Mouse (Mus musculus): ENCODE measurements at regions not wholly inside any gene's neighbourhood (a gene's known extent, or its start where the extent isn't known, plus 50 kb on each side); places are given as distances from the start of the nearest gene placed in this dataset.

DNA sequence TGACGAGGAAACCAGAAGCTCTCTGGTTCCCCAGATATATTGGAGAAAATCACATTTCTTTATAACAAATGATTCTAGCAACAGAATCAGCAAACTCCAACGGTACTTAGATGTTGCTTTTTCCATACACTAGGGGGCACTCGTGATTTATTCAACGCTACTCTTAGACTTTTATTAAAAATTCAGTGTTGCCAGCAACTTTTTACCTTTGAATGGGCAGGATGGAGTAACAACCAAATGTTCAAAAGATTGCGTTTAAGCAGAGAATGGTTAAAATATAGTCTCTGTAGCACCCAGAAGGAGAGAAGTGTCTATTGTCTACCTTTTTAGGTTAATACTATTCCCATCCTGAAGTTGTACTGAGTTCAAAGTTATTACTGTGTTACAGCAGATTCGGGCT, 715.4 kb upstream of the Cblb start:
- peak; percentile 65 for DNase-seq (ENCODE audit: low read depth, low spot score)

DNA sequence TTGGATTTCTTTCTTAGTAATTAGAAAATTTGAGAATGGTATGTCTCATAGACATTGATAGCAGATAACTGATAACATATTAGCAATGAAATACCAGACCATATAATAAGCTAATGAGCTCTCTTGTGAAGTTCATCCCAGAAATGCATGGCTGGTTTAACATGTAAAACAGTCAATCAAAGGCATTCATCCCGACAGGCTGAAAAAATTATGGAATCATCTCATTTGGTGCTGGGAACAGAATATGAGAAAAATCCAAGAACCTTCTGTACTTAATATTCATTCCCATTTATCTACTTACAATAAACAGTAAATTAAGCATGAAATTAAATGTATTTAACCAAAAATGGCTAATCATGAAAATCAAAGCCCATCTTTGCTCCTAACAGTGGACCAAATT, 698.8 kb upstream of the Cblb start:
- no peak for DNase-seq (ENCODE audit: low read depth, low spot score)

DNA sequence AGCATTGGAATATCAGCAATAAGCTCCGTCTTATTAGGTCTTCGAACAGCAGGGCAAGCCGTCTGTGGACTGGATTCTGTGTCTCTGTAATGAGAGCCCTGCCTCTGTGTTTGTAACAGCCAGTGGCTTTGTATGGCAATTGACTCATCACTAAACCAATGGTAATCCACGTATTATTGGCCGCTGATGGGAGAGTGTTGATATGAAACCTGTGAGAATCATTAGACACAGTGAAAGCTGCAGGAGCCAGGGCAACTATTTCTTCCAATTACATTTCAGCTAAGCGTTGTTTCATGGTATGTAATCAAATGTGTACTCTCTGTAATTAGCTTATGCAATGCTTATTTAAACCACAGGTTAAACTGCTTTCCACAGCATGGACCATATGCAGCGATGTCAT, 696.1 kb upstream of the Cblb start:
- DNase-seq (ENCODE audit: low read depth, low spot score) = no peak

DNA sequence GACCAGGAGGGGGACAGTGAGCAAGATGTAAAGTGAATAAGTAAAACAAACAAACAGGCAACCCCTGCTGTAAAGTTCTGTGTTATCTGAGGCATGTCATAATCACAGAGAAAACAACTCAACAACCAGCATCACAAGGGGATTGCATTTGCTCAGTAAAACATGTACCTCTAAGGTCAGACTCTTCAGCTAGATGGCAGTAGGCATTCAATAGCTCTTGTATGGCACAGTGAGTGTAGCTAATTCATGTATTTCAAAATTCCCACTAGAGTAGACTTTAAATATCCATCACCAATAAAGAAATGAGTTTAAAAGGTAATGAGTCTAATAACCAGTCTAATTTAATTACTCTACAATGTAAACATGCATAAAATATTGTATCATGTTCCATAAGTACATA, 683.9 kb upstream of the Cblb start:
- DNase-seq (ENCODE audit: low read depth, low spot score) = no peak

DNA sequence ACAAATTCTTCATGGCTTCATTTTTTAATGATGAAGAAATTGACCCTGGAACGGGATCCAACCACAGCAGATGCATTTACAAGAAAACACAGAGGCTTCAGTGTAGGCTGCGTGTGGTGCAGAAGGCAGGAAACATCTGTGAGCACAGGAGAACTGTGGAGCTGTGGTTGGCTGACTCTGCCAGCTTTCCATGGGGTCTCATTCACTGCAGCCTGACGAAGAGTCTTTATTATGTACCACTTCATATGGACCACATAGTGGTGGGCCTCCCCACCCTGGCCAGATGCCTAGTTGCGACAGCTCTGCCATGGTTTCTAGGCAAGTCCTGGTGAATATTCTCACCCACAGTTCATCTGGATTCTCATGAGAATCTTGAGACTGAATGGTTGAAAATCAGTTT, 678.9 kb upstream of the Cblb start:
- DNase-seq (ENCODE audit: low read depth, low spot score) = peak; percentile 8

DNA sequence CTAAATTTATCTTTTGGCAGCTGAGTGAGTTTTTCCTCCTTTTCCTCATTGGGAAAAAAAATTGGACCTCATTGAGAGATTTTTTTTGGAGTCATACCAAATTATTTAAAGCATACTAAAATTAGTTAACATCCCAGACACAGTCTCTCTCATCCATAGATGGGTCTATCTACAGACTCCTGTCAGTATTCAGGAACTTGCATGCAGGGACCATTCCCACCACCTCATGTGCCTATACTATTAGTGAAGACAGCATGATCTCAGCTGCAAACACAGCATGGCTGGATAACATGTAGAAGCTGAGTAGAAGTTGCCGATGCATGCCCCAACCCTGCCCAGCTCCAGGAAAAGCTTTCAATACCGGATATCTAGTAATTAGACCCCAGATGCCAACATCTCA, 677.2 kb upstream of the Cblb start:
- DNase-seq (ENCODE audit: low read depth, low spot score) = no peak

DNA sequence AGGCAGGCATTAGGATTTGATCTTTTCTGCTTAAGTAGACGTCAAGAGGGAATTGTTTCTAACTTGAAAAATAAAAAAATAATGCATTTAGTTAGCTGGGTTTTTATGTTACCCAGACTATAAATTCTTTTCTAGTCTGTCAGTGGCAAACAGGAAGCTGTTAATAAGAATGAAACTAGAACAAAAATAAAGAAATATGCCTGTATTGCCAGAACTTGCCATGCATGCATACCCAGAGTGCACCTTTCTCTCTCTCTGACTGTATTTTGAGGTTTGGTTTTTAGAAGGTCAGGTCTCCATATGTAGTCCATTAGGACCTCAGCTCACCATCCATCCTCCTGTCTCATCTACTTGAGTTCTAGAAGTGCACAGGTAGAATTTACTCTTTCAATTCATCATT, 661.0 kb upstream of the Cblb start:
- no peak for DNase-seq (ENCODE audit: low read depth, low spot score)

DNA sequence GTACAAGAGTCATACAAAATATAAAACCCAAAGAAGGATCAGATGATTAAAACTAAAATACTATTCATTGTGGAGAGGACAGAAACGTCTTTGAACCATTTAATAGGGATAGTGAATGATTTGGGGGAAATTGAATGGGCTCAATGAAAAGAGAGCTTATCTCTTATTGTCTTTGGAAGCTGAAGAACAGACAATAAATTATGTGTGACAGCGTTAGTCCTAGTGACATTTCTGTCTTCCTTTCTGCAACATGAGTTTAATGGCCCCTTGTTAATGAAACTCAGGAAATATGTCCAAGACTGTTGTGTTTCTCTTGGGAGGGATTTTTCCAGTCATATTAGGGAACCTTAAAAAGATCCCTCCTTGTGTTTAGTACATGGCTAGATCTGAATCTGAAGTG, 644.6 kb upstream of the Cblb start:
- DNase-seq (ENCODE audit: low read depth, low spot score) = no peak

DNA sequence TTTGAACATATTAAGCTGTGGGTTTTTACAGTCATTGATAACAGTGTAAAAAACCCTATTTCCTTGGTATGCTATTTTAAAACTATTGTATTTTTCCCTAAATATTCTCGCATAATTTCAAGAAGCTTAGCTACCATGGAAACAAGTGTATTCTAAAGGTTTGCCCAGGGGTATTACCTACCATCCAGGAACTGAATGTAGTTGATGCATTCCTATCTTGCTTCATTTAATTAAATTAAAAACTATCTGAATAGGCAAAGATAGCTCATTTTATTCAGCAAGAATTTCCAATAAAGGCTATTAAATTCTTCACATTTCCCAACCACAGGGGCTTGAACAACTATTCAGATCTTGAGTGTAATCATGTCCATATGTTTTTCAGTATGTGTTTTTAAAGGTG, 643.5 kb upstream of the Cblb start:
- DNase-seq (ENCODE audit: low read depth, low spot score) = no peak

DNA sequence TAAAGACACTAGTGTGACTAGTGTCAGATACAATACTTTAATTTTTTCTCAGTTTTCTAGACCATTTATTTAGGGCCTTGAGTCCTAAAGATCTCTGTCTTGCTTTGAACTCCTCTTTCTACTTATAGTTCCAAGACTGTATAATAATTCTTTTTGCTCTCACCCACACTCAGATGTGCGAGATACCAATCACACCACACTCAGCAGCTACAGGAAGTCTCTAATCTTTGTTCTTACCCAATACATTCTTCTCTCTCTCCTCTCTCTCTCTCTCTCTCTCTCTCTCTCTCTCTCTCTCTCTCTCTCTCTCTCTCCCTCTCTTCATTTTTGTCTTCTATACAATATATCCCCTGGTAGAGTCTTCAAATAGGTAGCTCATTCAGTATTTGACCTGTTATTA, 637.2 kb upstream of the Cblb start:
- DNase-seq (ENCODE audit: low read depth, low spot score) = no peak
